Mouse (Mus musculus) E14TG2a.4 (cell line): ENCODE data around the gene Palmd.

Source experiments
- CTCF ChIP-seq: conservative IDR thresholded peaks from 2 replicates; pipeline ENCODE4 v1.5.1; 2014; ENCODE audit warnings: low read length
- NANOG ChIP-seq: IDR thresholded peaks from 2 replicates; pipeline ENCODE4 v1.6.1; 2014; ENCODE audit warnings: borderline replicate concordance, low read length, mixed read lengths

DNA sequence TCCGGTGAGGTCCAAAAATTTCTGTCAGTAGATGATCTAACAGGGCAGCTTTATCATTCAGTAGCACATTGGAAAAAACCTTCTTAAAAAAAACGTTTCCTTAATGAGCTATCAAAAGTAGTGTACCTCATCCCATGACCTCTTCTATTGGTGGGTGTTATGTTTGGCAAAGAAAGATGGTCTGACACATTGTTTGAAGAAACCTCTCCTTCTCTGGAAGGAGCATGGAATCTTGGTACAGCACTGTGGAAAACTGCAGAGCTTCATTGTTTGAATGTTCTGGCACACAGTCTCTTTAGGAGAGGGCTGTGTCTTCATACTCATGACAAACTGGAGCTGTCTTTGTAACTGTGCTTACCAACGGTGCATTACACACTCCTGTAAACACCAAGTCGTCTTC lies 5.6 kb downstream of the Palmd start:
- no peak for TF ChIP-seq CTCF
- no peak for TF ChIP-seq NANOG
